Mouse (Mus musculus): ENCODE data around the gene Ltb. TPM values are rescaled to one million over a fixed set of nuclear protein-coding genes. Genes with fewer than 3 reads are reported as not detected.
"Not testable (repeated sequence)": the region's sequence is repeated elsewhere in the genome, so short reads cannot be mapped to it uniquely, and the experiment has no call there.

The Ltb gene
- polyA plus RNA-seq, 1 experiment from 2014 or later: 6.4 TPM

DNA sequence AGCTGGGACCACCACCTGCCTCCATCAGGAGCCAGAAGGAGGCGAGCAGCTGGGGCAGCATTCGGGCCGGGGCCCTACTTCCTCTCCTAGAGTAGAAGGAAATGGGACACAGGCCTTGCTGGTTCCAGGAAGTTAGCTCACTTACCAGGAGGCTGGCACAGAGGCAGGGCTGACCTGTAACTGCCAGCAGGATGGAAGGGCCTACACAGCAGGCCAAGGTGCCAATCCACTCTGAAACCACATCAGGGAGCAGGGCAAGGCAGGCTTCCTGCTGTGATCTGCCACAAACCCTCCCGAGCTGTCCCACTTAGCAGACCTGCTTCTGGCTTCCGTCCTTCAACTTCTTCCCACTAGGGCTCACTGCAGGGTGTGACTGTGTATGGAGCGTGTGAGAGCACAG, 28.1 kb downstream of the Ltb start:
- peak overlapping the region; percentile 24 for H3K27ac ChIP-seq (ENCODE audit: low read length)
- peaks cover 8% of the 10 kb centered on the region; the same call in 1 of the 2 replicates for H3K36me3 ChIP-seq (ENCODE audit: control insufficient read depth, insufficient read depth)
- H3K9me3 ChIP-seq (replicated peaks; ENCODE audit: control insufficient read depth, low read length): no peaks in the 10 kb centered on the region
- no peak overlapping the region for H3K9ac ChIP-seq (ENCODE audit: low read length)
- no peak overlapping the region for H3K4me3 ChIP-seq (ENCODE audit: low read length)
- H3K4me1 ChIP-seq (ENCODE audit: control insufficient read depth, insufficient read depth, low read length): peaks cover 9% of the 10 kb centered on the region
- WGBS: 59% methylated on average over 6 of the region's 6 CpGs
- H3K4me2 ChIP-seq (ENCODE audit: low read depth, low read length): no peak overlapping the region
- peak; percentile 11; the same call in 1 of the 2 replicates for ATAC-seq (replicated peaks; ENCODE audit: extremely low read depth, insufficient read depth, low FRiP score)
- no peaks in the 10 kb centered on the region for H3K27me3 ChIP-seq (ENCODE audit: control insufficient read depth, insufficient read depth, low read length)

DNA sequence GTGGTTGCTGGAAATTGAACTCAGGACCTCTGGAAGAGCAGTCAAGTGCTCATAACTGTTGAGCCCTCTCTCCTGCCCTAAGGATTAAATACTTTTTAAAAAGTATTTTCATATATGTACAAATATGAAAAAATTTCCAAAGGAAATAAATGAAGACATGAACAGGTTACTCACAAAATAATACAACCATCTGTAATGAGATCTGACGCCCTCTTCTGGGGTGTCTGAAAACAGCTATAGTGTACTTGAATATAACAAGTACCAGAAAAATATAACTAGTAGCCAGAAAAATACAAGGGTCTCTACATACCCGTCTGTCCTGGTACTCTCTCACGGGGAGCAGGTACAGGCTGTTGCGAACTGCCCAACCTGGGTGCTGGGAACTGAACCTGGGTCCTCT, 30.4 kb downstream of the Ltb start:
- Histone ChIP-seq H3K27me3 (ENCODE audit: control insufficient read depth, insufficient read depth, low read length) (no peaks in the 10 kb centered on the region), H3K9ac (ENCODE audit: low read length) (no peak overlapping the region), H3K36me3 (ENCODE audit: control insufficient read depth, insufficient read depth) (peaks cover 19% of the 10 kb centered on the region), H3K9me3 (replicated peaks; ENCODE audit: control insufficient read depth, low read length) (no peaks in the 10 kb centered on the region), H3K4me2 (ENCODE audit: low read depth, low read length) (no peak overlapping the region), H3K4me3 (ENCODE audit: low read length) (no peak overlapping the region), H3K4me1 (ENCODE audit: control insufficient read depth, insufficient read depth, low read length) (peaks cover 7% of the 10 kb centered on the region; the same call in 1 of the 2 replicates), H3K27ac (ENCODE audit: low read length) (no peak overlapping the region)
- WGBS: 95% methylated on average over 4 of the region's 4 CpGs
- no peak for ATAC-seq (replicated peaks; ENCODE audit: extremely low read depth, insufficient read depth, low FRiP score)

DNA sequence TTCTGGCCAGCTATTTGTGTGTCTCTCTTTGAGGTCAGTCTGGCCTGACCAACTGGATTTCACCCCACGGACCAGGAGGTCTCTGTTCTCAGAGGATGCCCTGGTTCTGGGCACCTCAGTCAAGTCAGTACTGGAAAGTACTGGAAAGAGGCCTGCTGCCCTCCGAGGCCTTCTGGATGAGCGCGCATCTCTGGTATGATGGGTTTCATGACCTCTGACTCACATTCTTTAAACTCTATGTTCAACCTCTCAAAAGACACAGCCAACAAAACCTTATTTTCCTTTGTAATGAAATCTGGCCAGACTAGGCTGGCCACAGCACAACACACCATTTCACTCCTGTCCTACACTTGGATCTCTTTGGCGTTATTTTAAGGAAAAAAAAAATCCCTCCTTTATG, 31.2 kb downstream of the Ltb start:
- Histone ChIP-seq H3K9me3 (replicated peaks; ENCODE audit: control insufficient read depth, low read length) (no peaks in the 10 kb centered on the region), H3K9ac (ENCODE audit: low read length) (no peak overlapping the region), H3K4me1 (ENCODE audit: control insufficient read depth, insufficient read depth, low read length) (0 out of 2 replicates have a peak, but pooled peaks cover 4% of the 10 kb centered on the region), H3K4me2 (ENCODE audit: low read depth, low read length) (no peak overlapping the region), H3K4me3 (ENCODE audit: low read length) (no peak overlapping the region), H3K27me3 (ENCODE audit: control insufficient read depth, insufficient read depth, low read length) (no peaks in the 10 kb centered on the region), H3K36me3 (ENCODE audit: control insufficient read depth, insufficient read depth) (peaks cover 24% of the 10 kb centered on the region), H3K27ac (ENCODE audit: low read length) (no peak overlapping the region)
- no peak for ATAC-seq (replicated peaks; ENCODE audit: extremely low read depth, insufficient read depth, low FRiP score)
- 93% methylated on average over 5 of the region's 5 CpGs for WGBS

DNA sequence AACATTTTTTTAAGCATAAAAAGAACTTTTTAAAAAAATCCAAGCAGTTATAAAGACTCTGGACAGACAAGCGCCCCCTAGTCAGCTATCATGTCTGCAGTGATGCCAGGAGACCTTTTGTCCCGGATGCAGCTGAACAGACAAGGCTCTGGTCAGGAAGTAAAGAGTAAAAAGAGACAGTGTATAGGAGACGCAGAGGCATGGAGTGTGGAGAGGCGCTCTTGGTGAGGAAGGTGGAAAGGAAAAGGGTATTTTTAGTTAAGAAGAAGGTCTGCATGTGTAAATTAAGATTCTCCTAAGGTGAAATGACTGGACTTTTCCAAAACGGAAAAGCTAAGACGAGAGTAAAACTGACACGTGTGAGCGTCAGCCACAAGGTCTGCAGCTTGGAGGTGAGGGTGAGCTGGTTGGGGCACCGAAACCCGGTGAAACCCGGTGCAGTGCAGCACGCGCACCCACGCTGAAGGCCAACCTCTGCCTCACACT, 32.4 kb downstream of the Ltb start:
- peak overlapping the region; percentile 23; the same call in 1 of the 2 replicates for H3K27ac ChIP-seq (ENCODE audit: low read length)

DNA sequence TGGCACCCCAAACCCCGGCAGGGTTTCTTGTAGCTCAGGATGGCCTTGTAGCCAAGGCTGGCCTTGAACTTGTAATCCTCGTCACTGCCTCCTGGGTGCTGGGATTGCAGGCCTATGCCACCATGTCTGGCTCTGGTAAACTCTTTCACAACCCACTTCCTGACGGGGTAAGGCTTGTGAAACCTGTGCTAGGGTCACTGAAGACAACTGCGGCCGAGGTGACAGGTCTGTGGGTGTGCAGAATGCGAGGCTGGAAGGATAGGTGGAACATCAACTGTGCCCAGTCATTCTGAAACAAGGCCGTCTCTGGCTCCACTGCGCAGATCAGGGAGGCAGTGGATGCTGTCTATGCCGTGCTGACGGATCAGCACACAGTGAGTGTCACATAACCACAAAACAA, 36.8 kb downstream of the Ltb start:
- WGBS: 89% methylated on average over 10 of the region's 10 CpGs
- Histone ChIP-seq H3K9ac (ENCODE audit: low read length) (no peak overlapping the region), H3K36me3 (ENCODE audit: control insufficient read depth, insufficient read depth) (peaks cover 21% of the 10 kb centered on the region), H3K4me1 (ENCODE audit: control insufficient read depth, insufficient read depth, low read length) (peaks cover 28% of the 10 kb centered on the region), H3K27me3 (ENCODE audit: control insufficient read depth, insufficient read depth, low read length) (no peaks in the 10 kb centered on the region), H3K4me3 (ENCODE audit: low read length) (no peak overlapping the region), H3K27ac (ENCODE audit: low read length) (no peak overlapping the region), H3K9me3 (replicated peaks; ENCODE audit: control insufficient read depth, low read length) (no peaks in the 10 kb centered on the region), H3K4me2 (ENCODE audit: low read depth, low read length) (no peak overlapping the region)
- no peak for ATAC-seq (replicated peaks; ENCODE audit: extremely low read depth, insufficient read depth, low FRiP score)

More for the DNA sequence above, 32.4 kb downstream of the Ltb start:
- Histone ChIP-seq H3K4me2 (ENCODE audit: low read depth, low read length) (no peak overlapping the region), H3K9me3 (replicated peaks; ENCODE audit: control insufficient read depth, low read length) (no peaks in the 10 kb centered on the region), H3K9ac (ENCODE audit: low read length) (no peak overlapping the region), H3K4me1 (ENCODE audit: control insufficient read depth, insufficient read depth, low read length) (0 out of 2 replicates have a peak, but pooled peaks cover 2% of the 10 kb centered on the region), H3K4me3 (ENCODE audit: low read length) (no peak overlapping the region), H3K27me3 (ENCODE audit: control insufficient read depth, insufficient read depth, low read length) (no peaks in the 10 kb centered on the region), H3K36me3 (ENCODE audit: control insufficient read depth, insufficient read depth) (peaks cover 29% of the 10 kb centered on the region)
- 71% methylated on average over 14 of the region's 14 CpGs for WGBS
- ATAC-seq (replicated peaks; ENCODE audit: extremely low read depth, insufficient read depth, low FRiP score): no peak; the same call in 1 of the 2 replicates

DNA sequence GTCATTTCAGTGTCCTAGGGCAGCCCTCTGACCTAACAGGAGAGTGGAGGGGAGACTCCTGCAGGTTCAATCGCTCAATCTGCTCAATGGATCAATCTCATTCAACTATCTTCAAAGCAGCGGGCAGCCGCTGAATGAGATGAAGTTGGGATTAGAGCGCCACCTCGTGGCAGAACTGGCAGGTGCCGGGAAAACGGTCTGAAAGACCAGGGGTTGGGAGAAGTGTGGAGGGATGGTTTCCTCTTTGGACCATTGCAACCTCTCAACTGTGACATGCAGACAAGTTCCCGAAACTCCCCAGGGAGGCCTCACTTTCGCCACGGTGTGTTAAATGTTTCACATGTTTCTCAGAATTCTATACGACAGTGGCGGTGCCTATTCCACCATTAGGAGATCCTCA, 37.8 kb downstream of the Ltb start:
- H3K27ac ChIP-seq (ENCODE audit: low read length): no peak overlapping the region
- no peak for ATAC-seq (replicated peaks; ENCODE audit: extremely low read depth, insufficient read depth, low FRiP score)
- H3K4me1 ChIP-seq (ENCODE audit: control insufficient read depth, insufficient read depth, low read length): peaks cover 32% of the 10 kb centered on the region
- H3K9ac ChIP-seq (ENCODE audit: low read length): no peak overlapping the region
- no peaks in the 10 kb centered on the region for H3K9me3 ChIP-seq (replicated peaks; ENCODE audit: control insufficient read depth, low read length)
- no peak overlapping the region for H3K4me3 ChIP-seq (ENCODE audit: low read length)
- no peaks in the 10 kb centered on the region for H3K27me3 ChIP-seq (ENCODE audit: control insufficient read depth, insufficient read depth, low read length)
- peak overlapping the region; percentile 8; the same call in 1 of the 2 replicates for H3K4me2 ChIP-seq (ENCODE audit: low read depth, low read length)
- H3K36me3 ChIP-seq (ENCODE audit: control insufficient read depth, insufficient read depth): peaks cover 21% of the 10 kb centered on the region
- WGBS: 13% methylated on average over 12 of the region's 12 CpGs

DNA sequence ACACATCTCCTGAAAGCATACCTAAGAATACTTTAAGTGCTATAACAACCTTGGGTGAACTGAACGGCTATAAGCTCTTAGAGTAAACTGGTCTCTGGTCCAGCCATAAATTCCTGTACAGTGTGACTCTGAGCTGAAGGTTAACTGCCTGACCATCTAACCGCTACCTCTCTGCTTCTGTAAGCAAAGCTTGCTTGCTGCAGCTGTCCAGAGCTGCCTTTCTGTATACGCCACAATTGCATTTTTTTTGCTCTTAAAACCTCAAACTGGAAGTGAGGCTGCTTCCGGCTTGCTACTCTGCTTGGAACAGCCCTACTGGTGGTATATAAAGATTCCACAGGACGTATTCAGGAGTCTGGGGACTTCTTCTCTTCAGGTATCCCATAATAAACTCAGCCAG, 38.4 kb downstream of the Ltb start:
- Histone ChIP-seq H3K4me1 (ENCODE audit: control insufficient read depth, insufficient read depth, low read length) (peaks cover 32% of the 10 kb centered on the region), H3K36me3 (ENCODE audit: control insufficient read depth, insufficient read depth) (peaks cover 21% of the 10 kb centered on the region), H3K4me3 (ENCODE audit: low read length) (no peak overlapping the region), H3K27me3 (ENCODE audit: control insufficient read depth, insufficient read depth, low read length) (no peaks in the 10 kb centered on the region), H3K9me3 (replicated peaks; ENCODE audit: control insufficient read depth, low read length) (no peaks in the 10 kb centered on the region), H3K27ac (ENCODE audit: low read length) (peak overlapping the region; percentile 94), H3K4me2 (ENCODE audit: low read depth, low read length) (peak overlapping the region; percentile 89), H3K9ac (ENCODE audit: low read length) (peak overlapping the region; percentile 50)
- ATAC-seq (replicated peaks; ENCODE audit: extremely low read depth, insufficient read depth, low FRiP score): no peak
- 74% methylated on average over 5 of the region's 5 CpGs for WGBS

DNA sequence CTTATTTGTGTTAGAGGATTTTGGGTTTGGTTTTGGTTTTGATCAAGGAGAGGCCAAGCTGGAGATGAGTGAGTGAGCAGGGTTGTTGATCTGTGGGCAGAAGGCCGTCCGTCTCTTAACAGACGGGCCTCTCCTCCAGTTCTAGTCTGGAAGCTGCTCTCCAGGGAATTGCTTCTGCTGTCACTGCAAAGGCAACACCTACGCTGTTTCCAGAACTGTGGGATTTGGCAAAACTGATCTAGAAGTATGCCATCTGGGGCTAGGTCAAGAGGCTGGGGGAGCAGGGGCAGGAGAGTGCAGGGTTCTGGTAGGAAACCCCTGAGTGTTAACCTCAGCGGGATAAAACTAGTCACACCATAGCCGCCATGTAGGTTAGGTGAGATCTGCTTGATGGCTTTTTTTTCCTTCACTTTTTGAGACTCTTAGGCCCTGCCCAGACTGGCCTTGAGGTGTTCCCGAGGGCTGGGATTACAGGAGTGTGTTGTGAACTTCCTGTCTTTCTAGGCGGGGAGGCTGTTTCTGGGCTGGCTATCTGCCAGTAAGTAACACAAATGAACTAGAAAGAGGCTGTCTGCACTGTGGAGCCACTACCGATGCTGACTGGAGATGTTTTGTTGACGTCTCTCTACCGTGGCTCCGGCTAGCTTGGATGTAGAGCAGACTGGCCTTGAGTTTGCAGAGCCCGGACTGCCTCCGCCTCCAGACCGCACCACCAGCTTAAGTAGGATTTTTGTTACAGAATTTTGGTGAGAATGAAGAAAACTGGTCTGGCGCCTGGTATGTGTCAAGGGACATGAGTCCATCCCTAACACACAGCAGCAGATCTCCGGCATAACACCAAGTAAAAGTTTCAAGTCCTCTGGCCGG, 39.1 kb downstream of the Ltb start, which contains the start of gene Atp6v1g2:
Gene Atp6v1g2, plus strand, starts transcription at position 547 of the 867 bp plus-strand sequence.
- no peaks in the 10 kb centered on the region for H3K9me3 ChIP-seq (replicated peaks; ENCODE audit: control insufficient read depth, low read length)
- H3K4me2 ChIP-seq (ENCODE audit: low read depth, low read length): peak within 1 kb of the TSS; percentile 89
- 50% methylated on average over 18 of the region's 18 CpGs for WGBS
- H3K4me1 ChIP-seq (ENCODE audit: control insufficient read depth, insufficient read depth, low read length): peaks cover 32% of the 10 kb centered on the region
- ATAC-seq (replicated peaks; ENCODE audit: extremely low read depth, insufficient read depth, low FRiP score): no peak
- peak within 1 kb of the TSS; percentile 94 for H3K9ac ChIP-seq (ENCODE audit: low read length)
- H3K36me3 ChIP-seq (ENCODE audit: control insufficient read depth, insufficient read depth): peaks cover 21% of the 10 kb centered on the region
- H3K27me3 ChIP-seq (ENCODE audit: control insufficient read depth, insufficient read depth, low read length): no peaks in the 10 kb centered on the region
- H3K4me3 ChIP-seq (ENCODE audit: low read length): peak within 1 kb of the TSS; percentile 75
- peak within 1 kb of the TSS; percentile 94 for H3K27ac ChIP-seq (ENCODE audit: low read length)

DNA sequence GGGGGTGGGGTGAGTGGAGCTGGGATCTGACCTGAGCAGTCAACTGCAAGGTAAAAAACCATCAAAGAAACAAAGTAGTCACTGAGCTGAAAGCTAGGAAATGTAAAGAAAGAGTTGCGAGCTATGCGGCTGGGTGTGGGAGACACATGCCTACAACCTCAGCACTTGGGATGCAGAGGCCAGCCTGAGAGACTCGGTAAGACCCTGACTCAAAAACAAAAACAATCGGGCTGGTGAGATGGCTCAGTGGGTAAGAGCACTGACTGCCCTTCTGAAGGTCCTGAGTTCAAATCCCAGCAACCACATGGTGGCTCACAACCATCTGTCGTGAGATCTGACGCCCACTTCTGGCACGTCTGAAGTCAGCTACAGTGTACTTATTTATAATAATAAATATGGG, 39.9 kb downstream of the Ltb start:
- H3K9me3 ChIP-seq (replicated peaks; ENCODE audit: control insufficient read depth, low read length); ATAC-seq (replicated peaks; ENCODE audit: extremely low read depth, insufficient read depth, low FRiP score); H3K27me3 ChIP-seq (ENCODE audit: control insufficient read depth, insufficient read depth, low read length): not testable (repeated sequence)
- Histone ChIP-seq H3K27ac (ENCODE audit: low read length) (peak overlapping the region; percentile 94), H3K4me3 (ENCODE audit: low read length) (peak overlapping the region; percentile 23), H3K36me3 (ENCODE audit: control insufficient read depth, insufficient read depth) (peaks cover 15% of the 10 kb centered on the region), H3K9ac (ENCODE audit: low read length) (peak overlapping the region; percentile 6; the same call in 1 of the 2 replicates), H3K4me2 (ENCODE audit: low read depth, low read length) (peak overlapping the region; percentile 89), H3K4me1 (ENCODE audit: control insufficient read depth, insufficient read depth, low read length) (peaks cover 32% of the 10 kb centered on the region)
- 74% methylated on average over 7 of the region's 7 CpGs for WGBS

All from heart, embryonic 16.5 days (tissue).